Mouse (Mus musculus) forebrain, embryonic 15.5 days (tissue): ENCODE measurements around the gene Swap70. TPM values are rescaled to one million over a fixed set of nuclear protein-coding genes. Genes with fewer than 3 reads are reported as not detected.
"Not testable (repeated sequence)": the region's sequence is repeated elsewhere in the genome, so short reads cannot be mapped to it uniquely, and the experiment has no call there.

ENCODE experiments used
- ATAC-seq: fragments of 200-750 bp; cut with Nextera tagmentation; replicated peaks from 2 replicates; pipeline ENCODE4 v1.8.0; 2017; ENCODE audit warnings: mild to moderate bottlenecking, moderate TSS enrichment, moderate library complexity
- H3K27ac ChIP-seq: fragments of 300-500 bp; sonication (generic); replicated peaks from 2 replicates; pipeline ENCODE4 v1.5.1; 2015; ENCODE audit warnings: mild to moderate bottlenecking, inconsistent platforms
- H3K27me3 ChIP-seq: fragments of 300-500 bp; sonication (generic); 2 replicates; pipeline ENCODE4 v1.6.1; 2015; ENCODE audit warnings: inconsistent platforms
- H3K36me3 ChIP-seq: fragments of 300-500 bp; sonication (generic); 2 replicates; pipeline ENCODE4 v1.6.1; 2015; ENCODE audit warnings: mild to moderate bottlenecking, inconsistent platforms
- H3K4me1 ChIP-seq: fragments of 300-500 bp; sonication (generic); 2 replicates; pipeline ENCODE4 v1.6.1; 2015; ENCODE audit warnings: inconsistent platforms
- H3K4me2 ChIP-seq: fragments of 300-500 bp; sonication (generic); replicated peaks from 2 replicates; pipeline ENCODE4 v1.6.1; 2015; ENCODE audit warnings: mild to moderate bottlenecking, inconsistent platforms
- H3K4me3 ChIP-seq: fragments of 300-500 bp; sonication (generic); 2 replicates; pipeline ENCODE4 v1.5.1; 2015; ENCODE audit warnings: mild to moderate bottlenecking, inconsistent platforms
- H3K9ac ChIP-seq: fragments of 300-500 bp; sonication (generic); replicated peaks from 2 replicates; pipeline ENCODE4 v1.6.1; 2015; ENCODE audit warnings: mild to moderate bottlenecking, inconsistent platforms
- H3K9me3 ChIP-seq: fragments of 300-500 bp; sonication (generic); 2 replicates; pipeline ENCODE4 v1.6.1; 2016; ENCODE audit warnings: inconsistent platforms
- WGBS: fragments of 180-500 bp; shearing (Covaris S2); methylation state at CpG from one replicate; pipeline ENCODE4 v1.1.7; 2015; ENCODE audit warnings: mixed read lengths; 5-methylcytosine and 5-hydroxymethylcytosine counted together
- polyA plus RNA-seq: library from polyadenylated mRNA; unstranded; fragments of >200 nt; fragmentation: Nextera tagmentation; extraction: Ambion mirVana; gene quantifications from 2 replicates; pipeline ENCODE4 v1.2.1, GENCODE M21; 2015

Gene Swap70
- polyA plus RNA-seq, 1 experiment from 2014 or later = 10.4 TPM

DNA sequence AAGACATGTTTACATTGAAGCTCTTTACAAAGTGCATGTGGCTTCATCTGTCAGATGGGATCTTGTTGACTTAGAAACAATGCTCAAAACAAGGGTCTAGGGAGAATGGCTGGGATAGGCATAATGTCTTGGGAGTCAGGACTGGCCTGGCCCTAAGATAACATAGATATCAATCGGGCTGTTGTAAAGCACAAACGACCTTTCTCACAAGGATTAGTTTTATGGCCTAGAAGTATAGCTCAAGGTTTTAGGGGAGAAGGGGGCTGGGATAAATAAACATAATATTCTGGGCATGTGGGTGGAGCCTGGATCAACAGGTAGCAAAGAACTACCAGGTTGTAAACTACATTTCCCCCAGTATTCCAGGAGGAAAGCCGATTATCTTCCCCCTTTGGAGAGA, 10.5 kb upstream of the Swap70 start:
- WGBS = 89% methylated on average over 3 of the region's 3 CpGs
- Histone ChIP-seq H3K9ac (no peak overlapping the region), H3K4me1 (no peaks in the 10 kb centered on the region), H3K4me2 (no peak overlapping the region), H3K27ac (no peak overlapping the region), H3K9me3 (peaks cover 5% of the 10 kb centered on the region; the same call in 1 of the 2 replicates), H3K27me3 (no peaks in the 10 kb centered on the region), H3K36me3 (no peaks in the 10 kb centered on the region), H3K4me3 (no peak overlapping the region)
- ATAC-seq = no peak

DNA sequence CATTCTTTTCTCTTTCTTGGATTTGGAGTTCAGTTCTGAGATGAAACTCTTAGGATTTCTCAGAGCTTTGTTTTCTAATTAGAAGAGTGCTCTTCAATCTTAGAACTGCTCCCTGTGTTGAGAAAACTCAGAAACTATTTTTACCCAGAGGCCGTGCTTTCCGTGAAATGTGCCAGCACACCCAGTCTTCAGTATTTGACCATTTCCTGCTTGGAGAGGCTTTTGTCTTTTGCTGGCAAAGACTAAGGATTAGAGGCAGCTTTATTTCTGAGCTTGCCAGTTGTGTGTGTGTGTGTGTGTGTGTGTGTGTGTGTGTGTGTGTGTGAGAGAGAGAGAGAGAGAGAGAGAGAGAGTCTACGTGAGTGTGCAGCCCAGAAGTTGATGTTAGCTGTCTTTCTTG, 6.6 kb upstream of the Swap70 start:
- no peaks in the 10 kb centered on the region for H3K27me3 ChIP-seq
- WGBS = 59% methylated on average over 3 of the region's 3 CpGs
- no peak overlapping the region for H3K9ac ChIP-seq
- no peaks in the 10 kb centered on the region for H3K9me3 ChIP-seq
- ATAC-seq = no peak
- no peak overlapping the region for H3K27ac ChIP-seq
- no peak overlapping the region for H3K4me2 ChIP-seq
- H3K36me3 ChIP-seq = no peaks in the 10 kb centered on the region
- no peaks in the 10 kb centered on the region for H3K4me1 ChIP-seq
- H3K4me3 ChIP-seq = no peak overlapping the region

DNA sequence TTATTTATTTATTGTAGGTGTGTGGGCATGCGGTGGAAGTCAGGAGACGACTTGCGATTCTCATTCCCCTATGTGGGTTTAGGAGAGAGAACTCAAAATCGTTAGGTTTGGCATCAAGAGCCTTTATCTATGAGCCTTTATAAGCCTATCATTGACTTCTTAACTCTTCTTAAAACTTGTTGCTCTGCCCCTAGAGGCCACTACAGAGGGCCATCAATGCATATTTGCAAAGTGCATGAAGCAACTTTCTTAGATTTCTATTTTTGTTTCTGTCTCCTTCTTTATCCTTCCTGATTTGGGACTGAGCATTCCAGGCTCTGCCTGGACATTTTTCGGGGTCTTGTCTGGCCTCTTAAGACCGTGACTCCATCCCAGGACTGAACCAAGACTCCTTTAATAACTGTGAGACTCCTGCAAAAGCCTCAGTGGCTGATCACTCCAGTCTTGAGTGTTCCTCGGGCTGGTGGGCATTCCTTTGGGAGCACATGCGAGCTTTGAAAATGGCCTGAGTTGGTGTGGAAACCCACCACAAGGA, 393 bp upstream of the Swap70 start:
- no peak for ATAC-seq
- H3K36me3 ChIP-seq = no peaks in the 10 kb centered on the region
- 24% methylated on average over 8 of the region's 8 CpGs for WGBS
- H3K9me3 ChIP-seq = no peaks in the 10 kb centered on the region
- no peak overlapping the region for H3K27ac ChIP-seq
- H3K4me3 ChIP-seq = peak overlapping the region; percentile 65
- peak overlapping the region; percentile 70; the same call in 1 of the 2 replicates for H3K9ac ChIP-seq
- peaks cover 13% of the 10 kb centered on the region for H3K4me1 ChIP-seq
- peak overlapping the region; percentile 96 for H3K4me2 ChIP-seq
- H3K27me3 ChIP-seq = no peaks in the 10 kb centered on the region

DNA sequence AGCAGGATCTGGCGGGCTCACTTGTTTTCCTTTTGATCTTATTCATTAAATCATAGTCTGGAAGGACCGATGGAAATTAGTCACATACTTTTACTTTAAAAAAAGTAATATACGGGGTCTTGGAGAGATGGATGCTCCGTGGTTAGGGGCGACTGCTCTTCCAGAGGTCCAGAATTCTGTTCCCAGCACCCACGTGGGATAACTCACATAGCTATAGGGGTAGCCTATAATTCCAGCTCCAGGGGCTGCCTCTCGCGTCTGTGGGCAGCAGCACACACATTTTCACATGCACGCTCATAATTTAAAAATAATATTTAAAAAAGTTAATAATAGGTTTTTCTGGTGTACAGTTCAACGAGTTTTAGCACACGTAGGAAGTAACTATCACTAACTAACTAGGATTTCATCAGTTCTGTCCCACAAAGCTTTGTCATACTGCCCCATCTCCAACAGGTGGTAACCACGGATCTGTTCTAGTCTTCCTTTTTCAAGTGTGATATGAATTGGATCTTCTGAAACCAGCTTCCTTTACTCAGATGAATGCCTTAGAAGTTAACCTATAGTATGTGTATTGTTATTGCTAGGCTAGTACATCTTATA, 1.2 kb downstream of the Swap70 start:
- peak overlapping the region; percentile 65 for H3K4me3 ChIP-seq
- H3K4me2 ChIP-seq = peak overlapping the region; percentile 96
- H3K9ac ChIP-seq = peak overlapping the region; percentile 70
- H3K4me1 ChIP-seq = peaks cover 13% of the 10 kb centered on the region
- H3K27me3 ChIP-seq = no peaks in the 10 kb centered on the region
- no peak for ATAC-seq
- H3K27ac ChIP-seq = no peak overlapping the region
- no peaks in the 10 kb centered on the region for H3K9me3 ChIP-seq
- H3K36me3 ChIP-seq = no peaks in the 10 kb centered on the region
- WGBS = 18% methylated on average over 12 of the region's 12 CpGs

DNA sequence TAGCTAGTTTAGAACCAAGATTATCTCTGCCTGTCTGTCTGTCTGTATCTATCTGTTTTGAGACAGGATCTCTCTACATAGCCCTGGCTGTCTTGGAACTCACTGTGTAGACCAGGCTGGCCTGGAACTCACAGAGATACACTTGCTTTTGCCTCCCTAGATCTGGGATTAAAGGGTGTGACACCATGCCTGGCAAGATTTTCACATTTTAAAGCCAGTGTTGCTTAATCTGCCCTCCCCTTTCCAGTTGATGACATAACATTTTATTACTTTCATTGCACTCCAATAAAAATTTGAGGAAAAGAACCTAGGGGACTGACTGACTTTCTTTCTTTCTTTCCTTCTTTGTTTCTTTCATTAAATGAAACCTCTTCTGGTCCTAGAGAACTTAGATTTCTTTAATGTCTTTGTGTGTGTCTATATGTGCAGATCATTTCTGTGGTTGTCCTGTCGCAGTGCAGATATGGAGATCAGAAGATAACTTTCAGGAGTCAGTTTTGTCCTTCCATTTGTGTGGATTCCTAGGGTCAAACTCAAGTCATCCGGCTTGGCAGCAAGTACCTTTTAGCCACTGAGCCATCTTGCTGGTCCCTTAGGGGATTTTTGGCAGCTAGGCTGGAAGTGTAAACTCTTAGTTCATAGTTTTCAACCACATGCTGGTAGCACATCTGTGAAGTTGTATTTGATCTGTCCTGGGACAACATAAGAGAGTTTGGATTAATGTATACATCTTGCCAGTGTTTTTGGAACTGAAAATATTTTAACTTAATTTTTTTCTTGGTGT, 2.4 kb downstream of the Swap70 start:
- Histone ChIP-seq H3K9ac (no peak overlapping the region), H3K27me3 (no peaks in the 10 kb centered on the region), H3K36me3 (no peaks in the 10 kb centered on the region), H3K4me3 (no peak overlapping the region), H3K9me3 (no peaks in the 10 kb centered on the region), H3K4me2 (no peak overlapping the region), H3K27ac (no peak overlapping the region), H3K4me1 (peaks cover 13% of the 10 kb centered on the region)
- WGBS = 80% methylated on average over 2 of the region's 2 CpGs
- ATAC-seq = no peak

GRCm38 (mm10) chr7:110226484-110226883, 5.0 kb downstream of the Swap70 start:
- Histone ChIP-seq H3K4me2 (no peak overlapping the region), H3K27me3 (no peaks in the 10 kb centered on the region), H3K4me3 (no peak overlapping the region), H3K4me1 (peaks cover 8% of the 10 kb centered on the region), H3K27ac (no peak overlapping the region), H3K9ac (no peak overlapping the region), H3K36me3 (no peaks in the 10 kb centered on the region), H3K9me3 (no peaks in the 10 kb centered on the region)
- 95% methylated on average over 5 of the region's 5 CpGs for WGBS
- no peak for ATAC-seq

DNA sequence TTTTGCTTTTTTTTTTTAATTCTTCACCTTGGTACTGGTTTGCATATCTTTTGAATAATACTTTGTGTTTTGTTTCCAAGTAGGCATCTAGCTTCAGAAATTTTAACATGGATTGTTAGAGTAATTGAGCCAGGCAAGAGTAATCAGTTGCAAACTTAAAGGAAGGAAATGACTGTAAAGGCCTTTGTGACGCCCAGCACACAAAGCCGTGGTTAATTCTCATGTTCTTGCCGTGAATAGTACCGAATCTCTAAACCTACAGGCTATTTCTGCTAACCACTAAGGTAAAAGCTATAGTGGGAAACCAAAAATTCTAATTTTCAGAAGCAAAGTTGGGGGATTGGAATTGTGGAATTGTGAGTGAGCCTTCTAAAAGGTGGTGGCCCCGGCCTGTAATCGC, 8.5 kb downstream of the Swap70 start:
- Histone ChIP-seq H3K36me3 (no peaks in the 10 kb centered on the region), H3K9ac (no peak overlapping the region), H3K4me1 (no peaks in the 10 kb centered on the region), H3K9me3 (no peaks in the 10 kb centered on the region), H3K4me3 (no peak overlapping the region), H3K27ac (no peak overlapping the region), H3K27me3 (no peaks in the 10 kb centered on the region), H3K4me2 (no peak overlapping the region)
- no peak for ATAC-seq
- 67% methylated on average over 6 of the region's 6 CpGs for WGBS

- 96% methylated on average over 10 of the region's 10 CpGs for WGBS
- H3K9me3 ChIP-seq, H3K27me3 ChIP-seq, H3K4me2 ChIP-seq, H3K4me1 ChIP-seq, H3K4me3 ChIP-seq, H3K9ac ChIP-seq, H3K36me3 ChIP-seq, ATAC-seq, H3K27ac ChIP-seq: not testable (repeated sequence)
These were observed 9.6 kb downstream of the Swap70 start for GRCm38 (mm10) chr7:110231127-110231526.

- peaks cover 8% of the 10 kb centered on the region; the same call in 1 of the 2 replicates for H3K4me1 ChIP-seq
- H3K4me2 ChIP-seq = no peak overlapping the region
- ATAC-seq = no peak
- H3K9ac ChIP-seq = no peak overlapping the region
- no peaks in the 10 kb centered on the region for H3K27me3 ChIP-seq
- no peaks in the 10 kb centered on the region for H3K36me3 ChIP-seq
- no peak overlapping the region for H3K27ac ChIP-seq
- 85% methylated on average over 4 of the region's 4 CpGs for WGBS
- H3K4me3 ChIP-seq = no peak overlapping the region
- no peaks in the 10 kb centered on the region for H3K9me3 ChIP-seq
These were observed 14.6 kb downstream of the Swap70 start for GRCm38 (mm10) chr7:110236085-110236484.

DNA sequence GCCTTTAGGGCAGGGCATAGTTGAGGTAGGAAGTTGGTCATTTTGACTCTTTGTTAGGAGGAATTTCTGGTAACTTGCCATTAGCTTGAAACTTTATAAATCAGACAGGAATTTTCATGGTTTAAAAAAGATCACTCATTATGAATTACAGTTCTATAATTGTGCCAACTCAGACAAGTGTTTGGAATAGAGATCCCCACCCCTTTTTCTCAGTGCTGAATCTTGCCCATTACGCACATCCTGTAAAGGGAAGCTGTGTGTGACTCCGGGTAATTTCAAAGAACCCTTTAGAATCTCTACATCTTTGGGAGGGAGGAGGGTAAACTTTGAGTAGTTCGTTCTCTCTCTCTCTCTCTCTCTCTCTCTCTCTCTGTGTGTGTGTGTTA, 15.9 kb downstream of the Swap70 start:
- Histone ChIP-seq H3K27ac (peak overlapping the region; percentile 45; the same call in 1 of the 2 replicates), H3K9ac (no peak overlapping the region), H3K36me3 (no peaks in the 10 kb centered on the region), H3K4me2 (no peak overlapping the region), H3K27me3 (no peaks in the 10 kb centered on the region), H3K4me3 (no peak overlapping the region), H3K9me3 (no peaks in the 10 kb centered on the region), H3K4me1 (peaks cover 8% of the 10 kb centered on the region; the same call in 1 of the 2 replicates)
- 11% methylated on average over 3 of the region's 3 CpGs for WGBS
- 0 out of 2 replicates have a peak, but pooled peaks have one; percentile 6 for ATAC-seq

DNA sequence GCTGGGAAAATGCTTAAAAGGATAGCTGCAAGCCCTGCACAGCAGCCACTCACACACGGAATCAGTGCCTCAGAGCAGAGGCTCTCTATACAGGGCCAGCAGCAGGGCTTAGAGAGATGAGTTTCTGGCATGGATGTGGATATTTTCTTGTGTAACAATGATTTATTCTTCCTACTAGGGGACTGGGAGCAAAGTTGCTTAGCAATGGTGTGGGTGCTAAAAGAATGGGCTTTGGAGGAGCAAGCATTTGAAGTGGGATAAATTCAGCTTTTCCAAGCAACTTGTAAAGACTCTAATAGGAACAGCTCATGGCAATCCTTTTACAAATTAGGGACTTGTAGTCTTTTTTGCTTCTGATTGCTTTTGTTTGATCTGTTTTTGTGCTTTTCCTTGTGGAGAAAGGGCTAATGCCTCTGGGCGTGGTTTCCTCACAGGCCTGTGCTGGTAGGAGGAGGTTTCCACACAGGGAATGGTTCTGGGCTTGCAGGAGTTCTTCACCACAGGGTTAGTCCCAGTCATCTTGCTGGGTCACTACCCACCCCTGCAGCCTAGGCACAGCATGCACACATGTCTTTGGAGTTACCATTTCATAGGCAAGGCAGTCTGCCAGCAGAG, 16.4 kb downstream of the Swap70 start:
- Histone ChIP-seq H3K4me3 (no peak overlapping the region), H3K27me3 (no peaks in the 10 kb centered on the region), H3K4me2 (no peak overlapping the region), H3K4me1 (peaks cover 8% of the 10 kb centered on the region; the same call in 1 of the 2 replicates), H3K9me3 (no peaks in the 10 kb centered on the region), H3K36me3 (no peaks in the 10 kb centered on the region), H3K27ac (peak overlapping the region; percentile 45), H3K9ac (no peak overlapping the region)
- peak; percentile 66 for ATAC-seq
- WGBS = 17% methylated on average over 2 of the region's 2 CpGs

DNA sequence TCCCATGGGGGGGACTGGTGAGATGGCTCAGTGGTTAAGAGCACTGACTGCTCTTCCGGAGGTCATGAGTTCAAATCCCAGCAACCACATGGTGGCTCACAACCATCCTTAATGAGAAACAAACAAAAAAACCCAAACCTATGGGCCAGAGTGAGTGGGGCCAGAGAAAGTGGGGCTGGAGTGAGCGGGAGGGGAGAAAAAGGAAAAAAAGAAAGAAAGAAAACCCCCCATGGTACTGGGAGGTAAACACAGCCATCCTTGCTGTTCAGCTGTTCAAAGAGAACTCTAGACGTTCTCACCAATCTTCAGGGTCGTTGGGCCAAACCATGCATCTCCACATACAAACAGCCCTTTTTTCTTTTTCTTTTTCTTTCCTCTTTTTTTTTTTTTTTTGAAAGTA, 18.1 kb downstream of the Swap70 start:
- no peaks in the 10 kb centered on the region for H3K9me3 ChIP-seq
- ATAC-seq = no peak

More for the DNA sequence above, 18.1 kb downstream of the Swap70 start:
- Histone ChIP-seq H3K9ac (no peak overlapping the region), H3K27me3 (no peaks in the 10 kb centered on the region), H3K36me3 (no peaks in the 10 kb centered on the region), H3K4me2 (no peak overlapping the region), H3K27ac (no peak overlapping the region), H3K4me3 (no peak overlapping the region), H3K4me1 (peaks cover 8% of the 10 kb centered on the region; the same call in 1 of the 2 replicates)
- 74% methylated on average over 4 of the region's 4 CpGs for WGBS
